Mouse (Mus musculus): ENCODE results near the gene Atp6v0a4. TPM values are rescaled to one million over a fixed set of nuclear protein-coding genes. Genes with fewer than 3 reads are reported as not detected.
A peak's percentile ranks its signal among the peaks of the same experiment; 100 is the strongest.

The Atp6v0a4 gene
- 0.29 TPM in 1 of 2 replicates, not detected in the other for polyA plus RNA-seq (2016; fragmentation: Nextera tagmentation; extraction: Ambion mirVana)

DNA sequence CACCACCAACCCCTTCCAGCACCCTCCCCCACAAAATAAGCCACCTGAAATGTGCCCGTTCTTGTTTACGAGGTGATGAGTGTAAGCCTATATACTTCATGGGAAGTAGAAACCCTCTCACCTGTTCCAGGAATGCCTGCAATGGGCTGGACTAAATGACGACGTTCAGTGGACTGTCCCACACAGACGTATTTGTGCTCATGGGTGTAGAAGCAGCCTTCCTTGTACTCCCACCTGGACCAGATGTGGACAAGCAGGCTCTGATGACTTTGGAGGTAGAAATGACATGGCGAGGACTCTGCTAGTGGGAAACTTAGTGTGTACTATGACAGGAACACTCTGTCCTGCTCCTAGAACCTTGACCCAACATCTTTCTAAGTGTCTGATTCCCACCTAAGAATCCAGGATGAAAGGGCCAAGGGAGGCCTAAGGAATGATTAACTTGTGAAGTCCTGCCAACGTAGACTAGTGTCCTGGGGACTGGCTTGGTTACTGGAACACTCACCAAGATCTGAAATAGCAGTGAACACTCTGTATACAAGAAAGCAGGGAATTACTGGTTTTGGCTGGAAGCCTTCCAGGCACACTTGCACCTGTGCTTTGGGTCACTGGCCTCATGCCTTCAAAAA is at the start of gene Atp6v0a4:
Gene Atp6v0a4, minus strand, starts transcription at position 380 of the 629 bp plus-strand sequence.
- ATAC-seq (ENCODE audit: low FRiP score), result no peak
- no peak within 1 kb of the TSS for H3K4me2 ChIP-seq
- H3K9me3 ChIP-seq, result no peaks in the 10 kb centered on the region
- no peak within 1 kb of the TSS for H3K4me3 ChIP-seq (replicated peaks)
- H3K27ac ChIP-seq, result no peak within 1 kb of the TSS
- peaks cover 50% of the 10 kb centered on the region for H3K36me3 ChIP-seq (replicated peaks)
- H3K27me3 ChIP-seq, result no peaks in the 10 kb centered on the region
- H3K4me1 ChIP-seq, result no peaks in the 10 kb centered on the region
- 93% methylated on average over 7 of the region's 7 CpGs for WGBS
- H3K9ac ChIP-seq, result no peak within 1 kb of the TSS

GRCm38 (mm10) chr6:38165385-38165784 is 41.0 kb upstream of the Atp6v0a4 start:
- no peaks in the 10 kb centered on the region for H3K9me3 ChIP-seq
- 0 out of 2 replicates have a peak overlapping the region, but pooled peaks have one; percentile 20 for H3K27ac ChIP-seq
- peaks cover 57% of the 10 kb centered on the region for H3K36me3 ChIP-seq (replicated peaks)
- no peak overlapping the region for H3K4me3 ChIP-seq (replicated peaks)
- peaks cover 16% of the 10 kb centered on the region for H3K4me1 ChIP-seq
- WGBS, result 75% methylated on average over 6 of the region's 6 CpGs
- ATAC-seq (ENCODE audit: low FRiP score), result no peak
- no peak overlapping the region for H3K4me2 ChIP-seq
- H3K9ac ChIP-seq, result no peak overlapping the region
- no peaks in the 10 kb centered on the region for H3K27me3 ChIP-seq

DNA sequence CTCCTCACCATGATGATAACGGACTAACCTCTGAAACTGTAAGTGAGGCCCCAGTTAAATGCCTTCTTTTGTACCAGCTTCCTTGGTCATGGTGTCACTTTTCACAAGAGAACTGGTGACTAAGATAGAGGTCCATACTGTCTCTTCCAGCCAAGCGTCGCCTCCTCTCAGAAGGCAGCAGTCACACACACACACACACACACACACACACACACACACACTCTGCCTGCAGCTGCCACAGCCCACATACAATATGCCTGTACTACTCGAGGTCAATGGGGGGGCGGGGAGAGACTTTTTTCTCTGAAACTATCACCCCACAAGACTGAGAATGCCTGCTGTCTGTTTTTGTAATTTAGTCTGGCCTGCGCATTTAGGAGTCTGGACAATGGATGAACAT is 40.3 kb upstream of the Atp6v0a4 start:
- H3K9me3 ChIP-seq, result no peaks in the 10 kb centered on the region
- no peak for ATAC-seq (ENCODE audit: low FRiP score)
- no peak overlapping the region for H3K9ac ChIP-seq
- H3K4me3 ChIP-seq (replicated peaks), result no peak overlapping the region
- no peaks in the 10 kb centered on the region for H3K27me3 ChIP-seq
- peaks cover 18% of the 10 kb centered on the region for H3K4me1 ChIP-seq
- peaks cover 50% of the 10 kb centered on the region for H3K36me3 ChIP-seq (replicated peaks)
- H3K27ac ChIP-seq, result no peak overlapping the region
- H3K4me2 ChIP-seq, result no peak overlapping the region
- 88% methylated on average over 6 of the region's 6 CpGs for WGBS

- peaks cover 26% of the 10 kb centered on the region for H3K4me1 ChIP-seq
- H3K9ac ChIP-seq, result no peak overlapping the region
- ATAC-seq (ENCODE audit: low FRiP score), result no peak
- no peaks in the 10 kb centered on the region for H3K27me3 ChIP-seq
- no peak overlapping the region for H3K4me2 ChIP-seq
- H3K4me3 ChIP-seq (replicated peaks), result no peak overlapping the region
- no peak overlapping the region for H3K27ac ChIP-seq
- H3K9me3 ChIP-seq, result no peaks in the 10 kb centered on the region
- peaks cover 34% of the 10 kb centered on the region for H3K36me3 ChIP-seq (replicated peaks)
- 66% methylated on average over 14 of the region's 14 CpGs for WGBS
Measured at GRCm38 (mm10) chr6:38162825-38163504, 38.6 kb upstream of the Atp6v0a4 start.

GRCm38 (mm10) chr6:38160556-38160955 is 36.2 kb upstream of the Atp6v0a4 start:
- peaks cover 31% of the 10 kb centered on the region for H3K4me1 ChIP-seq
- no peaks in the 10 kb centered on the region for H3K9me3 ChIP-seq
- 62% methylated on average over 2 of the region's 2 CpGs for WGBS
- H3K4me3 ChIP-seq (replicated peaks), result no peak overlapping the region
- no peaks in the 10 kb centered on the region for H3K27me3 ChIP-seq
- no peak overlapping the region for H3K4me2 ChIP-seq
- ATAC-seq (ENCODE audit: low FRiP score), result 0 out of 2 replicates have a peak, but pooled peaks have one; percentile 17
- peaks cover 30% of the 10 kb centered on the region for H3K36me3 ChIP-seq (replicated peaks)
- H3K27ac ChIP-seq, result no peak overlapping the region
- no peak overlapping the region for H3K9ac ChIP-seq

- Histone ChIP-seq H3K27ac (no peak overlapping the region), H3K4me2 (no peak overlapping the region), H3K4me1 (peaks cover 31% of the 10 kb centered on the region), H3K9me3 (no peaks in the 10 kb centered on the region), H3K27me3 (no peaks in the 10 kb centered on the region), H3K4me3 (replicated peaks) (no peak overlapping the region), H3K9ac (no peak overlapping the region), H3K36me3 (replicated peaks) (peaks cover 32% of the 10 kb centered on the region)
- ATAC-seq (ENCODE audit: low FRiP score), result peak; percentile 77
- 20% methylated on average over 3 of the region's 3 CpGs for WGBS
Measured at GRCm38 (mm10) chr6:38160102-38160501, 35.7 kb upstream of the Atp6v0a4 start.

- no peaks in the 10 kb centered on the region for H3K27me3 ChIP-seq
Measured at GRCm38 (mm10) chr6:38159576-38159975, 35.2 kb upstream of the Atp6v0a4 start.

GRCm38 (mm10) chr6:38157925-38158324 is 33.5 kb upstream of the Atp6v0a4 start:
- WGBS, result 56% methylated on average over 16 of the region's 16 CpGs
- no peak for ATAC-seq (ENCODE audit: low FRiP score)
- no peak overlapping the region for H3K4me3 ChIP-seq (replicated peaks)

More at GRCm38 (mm10) chr6:38159576-38159975, 35.2 kb upstream of the Atp6v0a4 start:
- no peak overlapping the region for H3K27ac ChIP-seq
- ATAC-seq (ENCODE audit: low FRiP score), result no peak
- peaks cover 31% of the 10 kb centered on the region for H3K4me1 ChIP-seq
- H3K4me3 ChIP-seq (replicated peaks), result no peak overlapping the region
- H3K4me2 ChIP-seq, result no peak overlapping the region
- 76% methylated on average over 4 of the region's 4 CpGs for WGBS
- peaks cover 30% of the 10 kb centered on the region for H3K36me3 ChIP-seq (replicated peaks)
- no peak overlapping the region for H3K9ac ChIP-seq
- no peaks in the 10 kb centered on the region for H3K9me3 ChIP-seq

DNA sequence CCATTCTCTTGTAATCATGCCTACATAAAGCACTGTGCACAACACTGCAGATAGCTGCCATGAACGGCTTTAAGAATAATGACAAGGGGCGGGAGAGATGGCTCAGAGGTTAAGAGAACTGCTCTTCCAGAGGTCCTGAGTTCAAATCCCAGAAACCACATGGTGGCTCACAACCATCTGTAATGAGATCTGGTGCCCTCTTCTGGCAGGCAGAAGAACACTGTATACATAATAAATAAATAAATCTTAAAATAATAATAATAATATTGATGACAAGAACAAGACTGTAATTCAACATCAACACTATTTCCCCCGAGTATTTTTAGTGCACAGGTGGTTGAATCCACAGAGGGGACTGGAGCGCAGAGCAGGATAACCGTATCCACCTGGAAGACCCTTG is 31.8 kb upstream of the Atp6v0a4 start:
- Histone ChIP-seq H3K36me3 (replicated peaks) (peaks cover 34% of the 10 kb centered on the region), H3K4me2 (no peak overlapping the region), H3K4me1 (peaks cover 18% of the 10 kb centered on the region), H3K27ac (no peak overlapping the region), H3K9ac (no peak overlapping the region), H3K27me3 (no peaks in the 10 kb centered on the region), H3K4me3 (replicated peaks) (no peak overlapping the region), H3K9me3 (no peaks in the 10 kb centered on the region)
- WGBS, result 93% methylated on average over 5 of the region's 5 CpGs
- no peak for ATAC-seq (ENCODE audit: low FRiP score)

More at GRCm38 (mm10) chr6:38157925-38158324, 33.5 kb upstream of the Atp6v0a4 start:
- H3K9ac ChIP-seq, result no peak overlapping the region
- no peaks in the 10 kb centered on the region for H3K9me3 ChIP-seq
- H3K27ac ChIP-seq, result 0 out of 2 replicates have a peak overlapping the region, but pooled peaks have one; percentile 26
- H3K36me3 ChIP-seq (replicated peaks), result peaks cover 34% of the 10 kb centered on the region
- H3K27me3 ChIP-seq, result no peaks in the 10 kb centered on the region
- no peak overlapping the region for H3K4me2 ChIP-seq
- peaks cover 25% of the 10 kb centered on the region for H3K4me1 ChIP-seq

- H3K27me3 ChIP-seq, result no peaks in the 10 kb centered on the region
- 93% methylated on average over 11 of the region's 11 CpGs for WGBS
- H3K9me3 ChIP-seq, result no peaks in the 10 kb centered on the region
- H3K4me3 ChIP-seq (replicated peaks), result no peak overlapping the region
- H3K27ac ChIP-seq, result no peak overlapping the region
- peaks cover 55% of the 10 kb centered on the region for H3K36me3 ChIP-seq (replicated peaks)
- no peak overlapping the region for H3K4me2 ChIP-seq
- no peaks in the 10 kb centered on the region; the same call in 1 of the 2 replicates for H3K4me1 ChIP-seq
- no peak for ATAC-seq (ENCODE audit: low FRiP score)
- H3K9ac ChIP-seq, result no peak overlapping the region
Measured at GRCm38 (mm10) chr6:38152305-38152704, 27.9 kb upstream of the Atp6v0a4 start.

- WGBS, result 75% methylated on average over 19 of the region's 19 CpGs
- ATAC-seq (ENCODE audit: low FRiP score), result no peak
- H3K4me1 ChIP-seq, result no peaks in the 10 kb centered on the region
- no peaks in the 10 kb centered on the region for H3K9me3 ChIP-seq
- H3K4me2 ChIP-seq, result no peak overlapping the region
- no peak overlapping the region for H3K4me3 ChIP-seq (replicated peaks)
- no peaks in the 10 kb centered on the region for H3K27me3 ChIP-seq
- H3K36me3 ChIP-seq (replicated peaks), result peaks cover 58% of the 10 kb centered on the region
- no peak overlapping the region for H3K27ac ChIP-seq
- H3K9ac ChIP-seq, result no peak overlapping the region
Measured at GRCm38 (mm10) chr6:38149483-38149882, 25.1 kb upstream of the Atp6v0a4 start.

GRCm38 (mm10) chr6:38148626-38149025 is 24.2 kb upstream of the Atp6v0a4 start:
- Histone ChIP-seq H3K4me3 (replicated peaks) (no peak overlapping the region), H3K4me1 (no peaks in the 10 kb centered on the region), H3K36me3 (replicated peaks) (peaks cover 55% of the 10 kb centered on the region), H3K27me3 (no peaks in the 10 kb centered on the region), H3K4me2 (no peak overlapping the region), H3K9me3 (no peaks in the 10 kb centered on the region), H3K9ac (no peak overlapping the region), H3K27ac (no peak overlapping the region)
- no peak for ATAC-seq (ENCODE audit: low FRiP score)
- 93% methylated on average over 10 of the region's 10 CpGs for WGBS
